Mouse (Mus musculus): ENCODE data around the gene Trak1. TPM values are rescaled to one million over a fixed set of nuclear protein-coding genes. Genes with fewer than 3 reads are reported as not detected.

Trak1 gene
- polyA plus RNA-seq, 1 experiment = 103 TPM

DNA sequence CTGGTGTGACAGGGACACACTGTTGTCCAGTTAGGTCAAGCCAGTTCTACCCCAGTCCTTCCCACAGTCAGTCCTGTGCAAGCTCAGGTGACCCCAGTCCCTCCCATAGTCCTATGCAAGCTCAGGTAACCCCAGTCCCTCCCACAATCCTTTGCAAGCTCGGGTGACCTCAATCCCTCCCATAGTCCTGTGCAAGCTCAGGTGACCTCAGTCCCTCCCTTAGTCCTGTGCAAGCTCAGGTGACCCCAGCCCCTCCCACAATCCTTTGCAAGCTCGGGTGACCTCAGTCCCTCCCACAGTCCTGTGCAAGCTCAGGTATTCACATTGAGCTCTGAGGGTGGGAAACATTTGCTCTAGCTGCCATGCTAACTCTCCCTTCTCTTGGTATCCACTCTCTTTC lies 162.6 kb downstream of the Trak1 start:
- DNase-seq = no peak
- Histone ChIP-seq H3K4me1 (ENCODE audit: control insufficient read depth, insufficient read depth, low read length) (no peaks in the 10 kb centered on the region), H3K27me3 (ENCODE audit: control insufficient read depth, insufficient read depth, low read length) (no peaks in the 10 kb centered on the region), H3K4me3 (replicated peaks; ENCODE audit: insufficient read depth, low read depth, low read length) (no peak overlapping the region), H3K27ac (ENCODE audit: insufficient read depth, low read length) (no peak overlapping the region)
- TF ChIP-seq CTCF (IDR thresholded peaks at IDR 0.05; ENCODE audit: borderline replicate concordance, insufficient read depth, low read depth, low read length) (no peak), POLR2A (IDR thresholded peaks at IDR 0.05; ENCODE audit: borderline replicate concordance, insufficient read depth, low read length) (no peak)
- 90% methylated on average over 2 of the region's 2 CpGs for WGBS

- TF ChIP-seq CTCF (IDR thresholded peaks at IDR 0.05; ENCODE audit: borderline replicate concordance, insufficient read depth, low read depth, low read length) (no peak), POLR2A (IDR thresholded peaks at IDR 0.05; ENCODE audit: borderline replicate concordance, insufficient read depth, low read length) (no peak)
- Histone ChIP-seq H3K27me3 (ENCODE audit: control insufficient read depth, insufficient read depth, low read length) (no peaks in the 10 kb centered on the region), H3K4me1 (ENCODE audit: control insufficient read depth, insufficient read depth, low read length) (no peaks in the 10 kb centered on the region), H3K27ac (ENCODE audit: insufficient read depth, low read length) (no peak overlapping the region), H3K4me3 (replicated peaks; ENCODE audit: insufficient read depth, low read depth, low read length) (no peak overlapping the region)
- 83% methylated on average over 16 of the region's 16 CpGs for WGBS
- no peak for DNase-seq
Observed at GRCm38 (mm10) chr9:121460527-121460926, 163.2 kb downstream of the Trak1 start.

GRCm38 (mm10) chr9:121467460-121467859 lies 170.2 kb downstream of the Trak1 start:
- DNase-seq = no peak
- no peaks in the 10 kb centered on the region for H3K27me3 ChIP-seq (ENCODE audit: control insufficient read depth, insufficient read depth, low read length)
- TF ChIP-seq POLR2A (IDR thresholded peaks at IDR 0.05; ENCODE audit: borderline replicate concordance, insufficient read depth, low read length) (no peak), CTCF (IDR thresholded peaks at IDR 0.05; ENCODE audit: borderline replicate concordance, insufficient read depth, low read depth, low read length) (no peak)
- H3K27ac ChIP-seq (ENCODE audit: insufficient read depth, low read length) = no peak overlapping the region
- H3K4me3 ChIP-seq (replicated peaks; ENCODE audit: insufficient read depth, low read depth, low read length) = no peak overlapping the region
- WGBS = 54% methylated on average over 11 of the region's 11 CpGs
- H3K4me1 ChIP-seq (ENCODE audit: control insufficient read depth, insufficient read depth, low read length) = peaks cover 7% of the 10 kb centered on the region

GRCm38 (mm10) chr9:121469711-121470110 lies 172.4 kb downstream of the Trak1 start:
- peak in 1 of 2 experiments; percentile 32 for DNase-seq
- TF ChIP-seq CTCF (IDR thresholded peaks at IDR 0.05; ENCODE audit: borderline replicate concordance, insufficient read depth, low read depth, low read length) = no peak
- no peak overlapping the region for H3K4me3 ChIP-seq (replicated peaks; ENCODE audit: insufficient read depth, low read depth, low read length)
- 23% methylated on average over 6 of the region's 6 CpGs for WGBS
- H3K4me1 ChIP-seq (ENCODE audit: control insufficient read depth, insufficient read depth, low read length) = peaks cover 7% of the 10 kb centered on the region
- H3K27ac ChIP-seq (ENCODE audit: insufficient read depth, low read length) = no peak overlapping the region
- no peaks in the 10 kb centered on the region for H3K27me3 ChIP-seq (ENCODE audit: control insufficient read depth, insufficient read depth, low read length)

- H3K4me3 ChIP-seq (replicated peaks; ENCODE audit: insufficient read depth, low read depth, low read length) = no peak overlapping the region
- 85% methylated on average over 5 of the region's 5 CpGs for WGBS
- DNase-seq = no peak
- no peak overlapping the region for H3K27ac ChIP-seq (ENCODE audit: insufficient read depth, low read length)
- peaks cover 15% of the 10 kb centered on the region for H3K4me1 ChIP-seq (ENCODE audit: control insufficient read depth, insufficient read depth, low read length)
- no peaks in the 10 kb centered on the region for H3K27me3 ChIP-seq (ENCODE audit: control insufficient read depth, insufficient read depth, low read length)
- TF ChIP-seq POLR2A (IDR thresholded peaks at IDR 0.05; ENCODE audit: borderline replicate concordance, insufficient read depth, low read length) (no peak), CTCF (IDR thresholded peaks at IDR 0.05; ENCODE audit: borderline replicate concordance, insufficient read depth, low read depth, low read length) (peak; percentile 31; the same call in 1 of the 2 replicates)
Observed at GRCm38 (mm10) chr9:121474771-121475170, 177.5 kb downstream of the Trak1 start.

DNA sequence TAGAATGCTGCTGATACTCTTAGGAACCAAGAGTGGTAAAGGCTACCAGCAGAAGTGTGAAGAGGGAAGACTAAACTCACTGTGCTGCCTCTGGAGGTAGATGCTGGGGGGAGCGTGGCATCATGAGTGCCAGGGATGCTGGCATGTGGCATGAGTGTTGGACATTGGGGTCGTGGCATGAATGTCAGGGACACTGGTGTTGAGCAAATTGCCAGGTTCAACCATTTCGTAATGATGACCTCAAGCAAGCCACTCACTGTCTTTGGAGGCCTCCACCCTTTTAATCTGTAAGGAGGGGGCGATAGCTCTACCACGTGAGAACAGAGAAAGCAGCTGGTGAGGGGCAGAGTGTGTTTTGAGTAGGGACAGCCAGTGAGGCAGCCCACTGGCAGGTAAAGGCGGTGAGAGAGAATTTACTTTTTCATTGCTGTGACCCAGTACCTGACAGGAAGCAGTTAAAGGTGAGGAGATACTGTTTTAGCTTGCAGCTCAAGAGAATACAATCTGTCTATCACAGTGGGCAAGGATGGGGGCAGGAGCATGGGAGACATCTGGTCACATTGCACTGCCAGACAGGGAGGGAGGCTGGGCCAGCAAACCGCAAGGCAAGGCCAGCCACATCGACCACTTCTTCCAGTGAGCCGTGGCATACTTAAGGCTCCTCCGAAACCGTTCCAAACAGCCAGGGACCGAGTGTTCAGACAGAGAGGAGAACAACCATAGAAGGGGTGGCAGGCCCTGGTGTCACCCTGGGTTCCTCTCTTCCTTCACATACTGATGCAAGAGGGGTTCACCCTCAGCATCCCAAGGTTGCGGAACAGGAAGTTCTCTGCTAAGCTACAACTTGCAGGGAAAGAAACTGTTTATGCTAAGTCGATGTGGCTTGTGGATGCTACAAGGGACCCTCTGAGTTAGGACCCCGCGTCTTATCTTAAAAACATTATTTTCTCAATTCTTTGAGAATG lies 178.5 kb downstream of the Trak1 start:
- H3K4me3 ChIP-seq (replicated peaks; ENCODE audit: insufficient read depth, low read depth, low read length) = no peak overlapping the region
- WGBS = 47% methylated on average over 16 of the region's 16 CpGs
- peak in 1 of 2 experiments; percentile 41 for DNase-seq
- H3K4me1 ChIP-seq (ENCODE audit: control insufficient read depth, insufficient read depth, low read length) = peaks cover 14% of the 10 kb centered on the region
- TF ChIP-seq POLR2A (IDR thresholded peaks at IDR 0.05; ENCODE audit: borderline replicate concordance, insufficient read depth, low read length) = no peak
- no peaks in the 10 kb centered on the region for H3K27me3 ChIP-seq (ENCODE audit: control insufficient read depth, insufficient read depth, low read length)
- H3K27ac ChIP-seq (ENCODE audit: insufficient read depth, low read length) = no peak overlapping the region

DNA sequence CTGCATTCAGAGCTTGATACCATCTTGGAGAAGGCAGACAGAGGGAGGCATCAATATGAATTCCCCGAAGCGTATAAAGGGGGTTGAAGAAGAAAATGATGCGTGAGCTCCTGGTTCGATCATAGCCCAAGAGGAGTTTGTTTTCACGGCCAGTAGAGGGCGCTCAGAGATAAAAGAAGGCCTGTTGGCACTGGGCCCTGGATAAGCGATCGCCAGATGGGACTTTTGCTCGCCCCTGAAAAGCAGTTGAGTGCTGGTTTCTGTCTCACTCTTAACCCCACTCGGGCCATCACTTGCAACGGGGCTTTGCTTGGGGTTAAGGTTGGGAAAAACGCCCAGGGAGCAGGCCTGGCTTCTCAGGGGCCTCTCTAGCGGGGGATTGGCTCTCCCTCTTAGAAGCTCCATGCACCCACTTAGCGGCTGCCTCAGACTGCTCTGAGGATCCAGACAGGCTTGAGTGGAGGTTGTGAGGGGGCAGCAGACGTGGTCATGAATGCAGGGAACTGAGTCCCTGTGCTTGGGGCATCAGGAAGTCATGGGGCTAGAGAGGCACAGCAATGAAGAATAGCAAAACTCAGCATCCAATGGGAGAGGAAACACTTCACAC lies 180.1 kb downstream of the Trak1 start:
- peak; percentile 74 to 80 for DNase-seq

GRCm38 (mm10) chr9:121479453-121479852 lies 182.2 kb downstream of the Trak1 start:
- H3K4me3 ChIP-seq (replicated peaks; ENCODE audit: insufficient read depth, low read depth, low read length) = no peak overlapping the region
- H3K27me3 ChIP-seq (ENCODE audit: control insufficient read depth, insufficient read depth, low read length) = no peaks in the 10 kb centered on the region
- DNase-seq = peak; percentile 63 to 65
- H3K27ac ChIP-seq (ENCODE audit: insufficient read depth, low read length) = no peak overlapping the region
- TF ChIP-seq POLR2A (IDR thresholded peaks at IDR 0.05; ENCODE audit: borderline replicate concordance, insufficient read depth, low read length) (no peak), CTCF (IDR thresholded peaks at IDR 0.05; ENCODE audit: borderline replicate concordance, insufficient read depth, low read depth, low read length) (peak; percentile 78)
- WGBS = 17% methylated on average over 5 of the region's 5 CpGs
- H3K4me1 ChIP-seq (ENCODE audit: control insufficient read depth, insufficient read depth, low read length) = peaks cover 14% of the 10 kb centered on the region

More for the DNA sequence above, 180.1 kb downstream of the Trak1 start:
- 4% methylated on average over 15 of the region's 15 CpGs for WGBS
- H3K4me1 ChIP-seq (ENCODE audit: control insufficient read depth, insufficient read depth, low read length) = peaks cover 14% of the 10 kb centered on the region
- no peaks in the 10 kb centered on the region for H3K27me3 ChIP-seq (ENCODE audit: control insufficient read depth, insufficient read depth, low read length)
- TF ChIP-seq CTCF (IDR thresholded peaks at IDR 0.05; ENCODE audit: borderline replicate concordance, insufficient read depth, low read depth, low read length) (peak; percentile 81), POLR2A (IDR thresholded peaks at IDR 0.05; ENCODE audit: borderline replicate concordance, insufficient read depth, low read length) (no peak)
- H3K27ac ChIP-seq (ENCODE audit: insufficient read depth, low read length) = no peak overlapping the region
- H3K4me3 ChIP-seq (replicated peaks; ENCODE audit: insufficient read depth, low read depth, low read length) = no peak overlapping the region

Data from cerebellum, adult 2 months (tissue).